Mouse (Mus musculus) kidney, postnatal 36 days (tissue): Measurements from ENCODE around the gene Pogz.
"Not testable (repeated sequence)": the region's sequence is repeated elsewhere in the genome, so short reads cannot be mapped to it uniquely, and the experiment has no call there.

ENCODE experiments used
- DNase-seq, 2 experiments: peaks; one replicate each; pipeline ENCODE4 v3.0.0; 2021 to 2022; ENCODE audit warnings: mixed read lengths in 2 of 2

The Pogz gene

GRCm38 (mm10) chr3:94833358-94833757, 4.0 kb upstream of the Pogz start:
- DNase-seq = no peak

GRCm38 (mm10) chr3:94835396-94835795, 2.0 kb upstream of the Pogz start:
- DNase-seq = no peak

- peak; percentile 84 to 85 for DNase-seq
Measured at GRCm38 (mm10) chr3:94837959-94838496, 661 bp downstream of the Pogz start.

GRCm38 (mm10) chr3:94838631-94839030, 1.3 kb downstream of the Pogz start:
- DNase-seq = peak in 1 of 2 experiments; percentile 32

GRCm38 (mm10) chr3:94839101-94839500, 1.7 kb downstream of the Pogz start:
- DNase-seq = no peak

- peak; percentile 32 to 68 for DNase-seq
Measured at GRCm38 (mm10) chr3:94847382-94847781, 10.0 kb downstream of the Pogz start.

- peak; percentile 74 to 90 for DNase-seq
Measured at GRCm38 (mm10) chr3:94849338-94849737, 12.0 kb downstream of the Pogz start.

DNA sequence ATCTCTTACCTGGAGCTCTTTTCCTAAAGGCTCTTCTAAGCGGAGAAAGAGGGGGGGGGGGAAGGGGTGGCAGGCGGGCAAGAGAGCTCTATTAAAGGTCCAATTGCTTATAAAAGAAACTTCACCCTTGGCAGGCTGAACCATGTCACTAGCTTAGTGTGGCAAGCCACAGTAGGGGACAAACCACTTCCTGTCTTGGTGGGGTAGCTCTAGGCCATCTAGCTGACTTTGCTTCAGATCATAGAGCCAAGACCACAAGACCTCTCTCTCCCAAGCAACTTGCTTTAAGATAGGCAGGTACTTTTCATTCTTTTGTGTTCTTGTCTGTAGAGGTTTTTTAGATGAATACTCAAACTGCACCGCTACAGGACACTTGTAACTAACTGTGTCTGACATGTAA, 14.4 kb downstream of the Pogz start:
- peak in 1 of 2 experiments; percentile 19 for DNase-seq

- DNase-seq = no peak
Measured at GRCm38 (mm10) chr3:94852215-94852614, 14.8 kb downstream of the Pogz start.

DNA sequence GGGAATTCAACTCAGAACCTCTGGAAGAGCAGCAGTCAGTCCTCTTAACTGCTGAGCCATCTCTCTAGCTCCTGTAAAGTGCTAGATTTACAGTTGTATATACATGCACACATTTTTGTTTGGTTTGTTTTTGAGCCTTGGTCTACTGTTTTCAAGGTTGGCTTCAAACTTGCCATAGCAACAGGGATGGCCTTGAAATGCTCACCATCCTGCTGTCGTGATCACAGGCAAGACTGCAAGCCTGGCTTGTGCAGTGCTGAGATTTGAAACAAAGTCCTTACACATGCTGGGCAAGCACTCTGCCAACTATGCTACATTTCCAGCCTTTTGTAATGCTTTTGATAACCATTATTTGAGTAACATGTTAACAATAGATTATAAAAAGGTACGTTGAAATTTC, 22.1 kb downstream of the Pogz start:
- DNase-seq = no peak

DNA sequence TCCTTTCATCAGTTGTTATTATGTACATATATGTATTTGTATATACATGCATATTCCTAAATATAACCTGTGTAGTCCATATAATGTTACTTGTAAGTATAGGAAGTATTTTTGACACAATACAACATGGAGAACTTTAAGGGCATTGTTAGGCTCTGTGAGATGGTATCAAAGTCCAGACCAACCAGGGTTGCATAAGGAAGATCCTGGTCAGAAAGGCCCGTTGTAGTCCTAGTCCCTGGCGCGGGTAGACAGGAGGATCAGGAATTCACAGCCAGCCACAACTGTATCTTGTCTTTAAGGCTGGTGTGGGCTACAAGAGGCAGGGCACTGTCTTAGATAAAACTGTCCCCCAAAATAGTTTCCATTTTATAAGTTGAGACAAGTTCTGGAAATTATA, 31.6 kb downstream of the Pogz start:
- DNase-seq = peak; percentile 17 to 29

GRCm38 (mm10) chr3:94878618-94879017, 41.3 kb downstream of the Pogz start:
- DNase-seq = no peak

- no peak for DNase-seq
Measured at GRCm38 (mm10) chr3:94881840-94882239, 44.5 kb downstream of the Pogz start.

- DNase-seq = no peak
Measured at GRCm38 (mm10) chr3:94882579-94882978, 45.2 kb downstream of the Pogz start.

GRCm38 (mm10) chr3:94886316-94887224, 49.2 kb downstream of the Pogz start, which contains the start of gene Psmb4:
Gene Psmb4, minus strand, starts transcription at chr3:94886961.
- DNase-seq = peak; percentile 91 to 92

DNA sequence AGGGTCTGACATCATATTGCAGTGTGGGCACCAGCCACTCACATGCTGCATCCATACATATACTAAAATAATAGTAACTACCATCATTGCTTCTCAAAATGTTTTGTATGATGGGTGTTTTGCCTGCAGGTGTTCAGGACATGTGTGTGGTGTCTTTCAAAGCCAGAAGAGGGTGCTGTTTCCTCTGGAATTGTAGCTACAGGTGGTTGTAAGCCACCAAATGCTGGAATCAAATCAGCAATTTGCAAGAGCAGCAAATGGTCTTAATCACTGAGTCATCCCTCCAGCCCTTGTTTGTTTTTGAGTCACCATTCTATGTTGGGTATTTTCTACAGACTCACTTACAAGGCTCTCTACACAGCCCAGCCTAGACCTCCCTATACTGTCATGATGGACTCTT, 51.2 kb downstream of the Pogz start:
- peak; percentile 72 to 73 for DNase-seq

- no peak for DNase-seq
Measured at GRCm38 (mm10) chr3:94894076-94894475, 56.7 kb downstream of the Pogz start.

- DNase-seq = peak; percentile 68 to 84
Measured at GRCm38 (mm10) chr3:94902747-94903146, 65.4 kb downstream of the Pogz start.

DNA sequence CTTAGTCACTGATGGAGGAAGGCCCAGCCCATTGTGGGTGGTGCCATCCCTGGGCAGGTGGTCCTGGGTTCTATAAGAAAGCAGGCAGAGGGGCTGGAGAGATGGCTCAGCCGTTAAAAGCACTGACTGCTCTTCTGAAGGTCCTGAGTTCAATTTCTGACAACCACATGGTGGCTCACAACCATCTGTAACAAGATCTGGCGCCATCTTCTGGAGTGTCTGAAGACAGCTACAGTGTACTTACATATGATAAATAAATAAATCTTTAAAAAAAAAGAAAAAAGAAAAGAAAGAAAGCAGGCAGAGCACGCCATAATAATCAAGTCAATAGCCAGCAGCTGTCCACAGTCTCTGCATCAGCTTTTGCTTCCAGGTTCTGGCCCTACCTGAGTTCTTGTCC, 67.4 kb downstream of the Pogz start:
- DNase-seq = not testable (repeated sequence)

- no peak for DNase-seq
Measured at GRCm38 (mm10) chr3:94906482-94906881, 69.1 kb downstream of the Pogz start.

GRCm38 (mm10) chr3:94911050-94911693, 73.8 kb downstream of the Pogz start:
- DNase-seq = no peak

DNA sequence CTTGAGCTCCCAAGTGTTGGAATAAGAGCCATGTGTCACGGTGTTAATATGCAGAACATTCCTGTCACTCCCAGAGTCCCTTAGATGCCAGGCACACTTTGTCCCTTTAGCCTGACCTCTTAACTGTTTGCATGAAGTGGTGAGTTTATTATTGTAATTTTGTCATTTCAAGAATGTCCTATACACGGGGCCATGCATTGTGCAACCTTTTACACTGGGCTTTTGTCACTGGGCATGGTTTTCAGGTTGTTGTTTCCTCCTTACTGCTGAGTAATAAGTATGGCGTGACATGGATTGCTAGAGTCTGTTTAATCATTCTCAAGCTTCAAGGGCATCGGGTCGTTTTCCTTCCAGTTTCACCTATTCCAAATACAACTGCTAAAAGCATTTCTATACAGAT, 76.4 kb downstream of the Pogz start:
- peak; percentile 51 to 81 for DNase-seq

GRCm38 (mm10) chr3:94915903-94916741, 78.8 kb downstream of the Pogz start:
- peak; percentile 51 to 54 for DNase-seq
